Mouse (Mus musculus) MEL-GATA-1-ER (cell line): ENCODE measurements around the gene Ulk4.
"Not testable (repeated sequence)": the region's sequence is repeated elsewhere in the genome, so short reads cannot be mapped to it uniquely, and the experiment has no call there.

ENCODE experiments used
- DNase-seq: peaks from one replicate; pipeline ENCODE4 v3.0.0-alpha.2; 2012; ENCODE audit warnings: low read depth; ENCODE audit errors: extremely low read depth

Ulk4 gene

DNA sequence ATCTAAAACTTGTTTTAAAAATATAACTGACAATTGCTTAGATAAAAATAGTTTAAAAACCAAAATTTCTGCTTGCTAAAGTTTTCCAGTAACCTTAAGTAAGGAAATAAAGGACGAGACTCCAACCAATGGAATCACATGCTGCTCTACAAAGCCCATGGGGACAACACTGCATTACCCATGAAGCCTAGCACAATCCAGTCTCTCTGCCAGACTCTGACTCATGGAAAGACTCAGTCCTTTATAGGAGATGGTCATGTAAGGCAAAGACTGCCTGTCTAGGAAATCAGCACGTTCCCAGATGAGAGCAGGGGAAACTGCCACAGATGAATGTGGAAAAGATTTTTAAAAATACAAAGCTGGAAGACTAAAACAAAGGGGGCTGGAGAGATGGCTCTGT lies 23.0 kb downstream of the Ulk4 start:
- DNase-seq: no peak

DNA sequence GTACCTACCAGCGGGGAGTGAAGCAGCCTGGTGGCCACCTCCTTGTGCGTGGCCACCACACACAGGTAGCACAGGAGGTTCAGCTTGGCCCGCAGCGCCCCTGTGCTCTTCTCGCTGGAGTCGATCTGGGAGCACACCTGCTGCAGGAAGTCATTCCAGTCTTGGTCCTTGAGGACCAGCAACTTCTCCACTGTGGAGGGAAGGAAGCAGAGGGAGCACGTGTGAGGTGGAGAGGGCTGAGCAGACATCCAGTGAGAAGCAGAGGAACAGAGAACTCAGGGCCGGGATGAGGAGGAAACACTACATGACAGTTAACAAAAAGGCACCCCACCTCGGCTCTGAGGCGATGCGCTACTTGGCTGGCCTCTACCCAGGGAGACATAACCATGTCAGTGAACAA lies 26.1 kb downstream of the Ulk4 start:
- no peak for DNase-seq

DNA sequence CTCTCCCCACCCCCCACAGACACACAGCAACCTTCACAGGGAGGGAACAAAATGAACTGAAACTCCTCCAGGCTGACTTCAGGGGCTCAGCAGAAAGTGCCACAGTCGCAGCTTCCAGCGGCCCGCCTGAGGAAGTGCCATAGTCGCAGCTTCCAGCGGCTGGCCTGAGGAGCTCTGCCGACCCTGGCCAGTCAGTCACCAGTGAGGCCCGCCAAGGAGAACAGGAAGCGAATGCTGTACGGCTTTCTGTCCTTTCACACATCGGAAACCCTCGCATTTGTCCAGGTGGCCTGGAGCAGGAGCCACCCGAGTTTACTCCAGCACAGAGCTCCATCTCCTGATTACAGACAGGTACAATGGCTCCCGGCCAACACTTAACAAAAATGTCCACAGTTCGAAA lies 27.2 kb downstream of the Ulk4 start:
- DNase-seq: no peak

DNA sequence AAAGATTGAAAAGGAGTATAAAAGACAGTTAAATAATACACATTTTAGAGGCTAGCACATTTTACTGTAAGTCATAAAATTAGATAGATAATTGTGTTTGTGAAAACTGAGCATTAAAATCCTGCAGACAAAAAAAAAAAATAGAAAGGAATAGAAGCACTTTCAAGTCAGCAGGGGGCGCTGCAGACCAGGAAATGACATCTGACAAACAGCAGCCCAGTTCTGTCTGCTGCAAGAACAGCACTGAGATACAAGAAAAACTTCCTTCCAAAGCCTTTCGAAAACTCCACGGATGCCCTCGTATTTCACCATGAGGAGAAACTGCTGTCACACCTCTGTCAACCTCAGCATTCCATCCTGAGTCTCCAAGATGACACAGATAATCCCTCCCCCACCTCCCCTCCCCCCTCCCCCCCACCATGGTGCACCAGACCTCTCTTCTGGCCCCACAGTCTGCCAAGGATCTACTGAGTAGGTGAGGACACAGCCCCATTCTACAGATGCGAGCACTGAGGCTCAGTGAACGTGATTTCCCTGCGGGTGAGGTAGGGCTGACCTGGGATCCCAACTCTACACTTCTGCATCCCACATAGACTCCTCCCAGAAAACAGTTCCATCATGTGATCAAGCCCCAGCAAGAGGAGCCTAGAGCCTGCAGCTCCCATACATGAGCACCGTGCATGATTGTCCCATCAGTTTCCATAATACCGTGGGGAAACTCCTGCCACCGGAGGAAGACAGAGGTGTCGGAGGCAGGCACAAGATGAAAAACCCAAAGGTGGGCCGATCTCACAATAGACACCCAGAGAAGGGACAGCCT lies 28.8 kb downstream of the Ulk4 start:
- DNase-seq: peak; percentile 53

DNA sequence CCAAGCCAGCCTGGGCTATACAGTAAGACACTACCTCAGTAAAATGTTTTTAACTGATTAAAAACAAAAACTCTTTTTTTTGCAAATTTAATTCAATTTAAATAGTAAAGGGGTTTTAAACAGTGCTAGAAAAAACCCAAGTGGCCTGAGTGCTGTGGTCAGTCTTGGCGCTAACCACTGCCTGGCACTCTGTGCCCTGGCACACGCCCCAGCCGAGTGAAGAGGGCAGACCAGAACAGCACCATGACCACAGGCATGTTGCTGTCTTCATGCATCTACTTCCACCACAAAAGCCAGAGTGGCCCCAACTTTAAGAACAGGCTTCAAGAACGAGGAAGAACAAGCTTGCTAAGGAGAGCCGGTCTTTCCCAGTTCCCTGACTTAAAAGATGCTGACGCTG lies 29.9 kb downstream of the Ulk4 start:
- DNase-seq: no peak

DNA sequence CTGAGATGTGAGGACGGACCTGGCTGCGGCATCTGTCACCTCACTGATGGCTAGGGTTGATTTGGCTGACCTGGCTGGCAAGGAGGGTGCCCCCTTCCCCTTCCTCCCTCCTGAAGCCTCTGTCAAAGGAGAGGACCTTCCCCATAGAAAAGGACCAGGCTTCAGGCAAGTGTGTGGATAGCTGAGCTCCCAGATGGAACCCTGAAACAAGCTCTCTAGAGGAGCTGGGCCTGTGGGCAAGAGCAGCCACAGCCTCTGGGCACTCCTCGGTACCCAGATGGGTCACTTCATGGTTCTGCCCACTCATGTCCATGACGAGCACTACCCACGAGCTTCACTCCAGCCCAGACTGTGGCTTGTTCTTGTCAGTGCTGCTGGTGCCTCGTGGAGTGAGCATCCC lies 34.7 kb downstream of the Ulk4 start:
- DNase-seq: no peak

DNA sequence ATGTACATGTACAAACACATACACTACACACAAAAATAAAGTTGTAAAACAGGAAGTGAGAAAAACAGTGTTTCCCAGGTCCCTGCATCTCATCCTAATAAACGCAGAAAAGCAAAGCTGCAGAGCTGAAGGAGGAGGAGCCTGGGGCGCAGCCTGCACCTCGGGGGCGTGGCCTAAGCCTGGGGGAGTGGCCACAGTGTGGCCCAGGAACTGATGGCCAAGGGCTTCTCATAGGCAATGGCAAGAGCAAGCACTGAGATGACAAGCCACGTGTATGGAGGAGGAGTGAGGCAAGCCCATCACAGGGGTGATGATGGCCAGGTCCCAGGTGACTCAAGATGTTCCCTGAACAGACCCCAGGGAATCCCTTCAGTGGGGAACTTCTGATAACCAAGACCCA lies 35.2 kb downstream of the Ulk4 start:
- peak; percentile 10 for DNase-seq

DNA sequence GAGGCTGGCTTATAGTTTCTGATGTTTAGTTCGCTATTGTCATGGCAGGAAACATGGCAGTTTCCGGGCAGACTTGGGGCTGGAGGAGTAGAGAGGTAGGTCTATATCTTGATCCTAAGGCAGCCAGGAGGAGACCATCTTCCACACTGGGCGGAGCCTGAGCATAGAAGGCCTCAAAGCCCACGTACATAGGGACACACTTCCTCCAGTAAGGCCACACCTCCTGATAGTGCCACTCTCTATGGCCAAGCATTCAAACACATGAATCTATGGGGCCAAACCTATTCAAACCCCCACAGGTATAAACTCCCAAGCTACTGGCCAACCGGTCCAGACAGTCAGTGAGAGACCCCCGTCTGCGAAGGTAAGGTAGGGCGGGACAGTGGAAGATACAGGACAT lies 35.6 kb downstream of the Ulk4 start:
- peak; percentile 15 for DNase-seq

DNA sequence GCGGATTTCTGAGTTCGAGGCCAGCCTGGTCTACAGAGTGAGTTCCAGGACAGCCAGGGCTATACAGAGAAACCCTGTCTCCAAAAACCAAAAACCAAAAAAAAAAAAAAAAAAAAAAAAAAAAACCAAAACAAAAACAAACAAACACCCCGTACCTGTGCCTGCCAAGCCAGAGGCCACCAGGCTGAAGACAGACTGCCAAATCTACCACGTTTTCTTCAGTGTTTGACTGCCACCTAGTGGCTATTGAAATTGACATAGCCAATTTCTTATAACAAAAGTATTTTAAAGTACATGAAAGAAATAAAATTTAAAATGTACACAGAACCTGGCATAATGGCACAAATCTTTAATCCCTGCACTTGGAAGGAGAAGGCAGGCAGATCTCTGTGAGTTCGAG lies 36.8 kb downstream of the Ulk4 start:
- DNase-seq: peak; percentile 44

DNA sequence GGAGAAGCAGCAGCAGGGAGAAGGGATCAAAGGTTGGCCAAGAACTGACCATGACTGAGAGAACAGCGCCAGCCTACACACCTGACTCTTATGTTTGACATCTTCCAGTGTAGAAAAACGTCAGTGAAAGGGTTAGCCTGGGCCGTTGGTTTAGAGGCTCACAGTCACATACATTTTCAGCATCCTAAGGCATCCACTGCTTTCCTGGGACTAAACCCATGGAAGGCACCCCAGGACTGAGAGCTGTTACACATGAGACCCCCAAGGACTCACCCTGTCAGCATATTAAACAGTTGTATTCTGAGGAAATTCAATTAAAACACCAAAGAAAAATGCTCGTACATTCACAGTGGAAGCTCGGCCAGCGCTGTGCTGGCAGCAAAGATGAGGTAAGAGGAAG lies 37.4 kb downstream of the Ulk4 start:
- no peak for DNase-seq

DNA sequence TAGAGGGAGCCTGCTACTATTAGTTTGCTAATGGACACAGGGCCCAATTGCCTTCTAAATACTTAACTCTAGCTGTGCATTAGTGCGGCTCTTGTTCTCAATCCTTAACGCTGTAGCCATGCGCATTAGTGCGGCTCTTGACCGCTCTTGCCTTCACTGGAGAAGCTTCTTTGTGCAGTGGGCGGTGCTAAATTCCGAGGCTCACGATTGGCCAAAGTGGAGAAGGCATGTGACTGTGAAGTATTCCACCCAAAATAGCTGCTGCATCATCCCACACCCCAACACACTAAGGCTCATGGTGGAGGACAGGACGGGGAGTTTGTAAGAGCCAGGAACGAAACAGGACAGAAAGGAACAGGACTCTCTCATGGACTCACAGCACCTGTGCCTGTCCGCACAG lies 58.4 kb downstream of the Ulk4 start:
- DNase-seq: no peak

DNA sequence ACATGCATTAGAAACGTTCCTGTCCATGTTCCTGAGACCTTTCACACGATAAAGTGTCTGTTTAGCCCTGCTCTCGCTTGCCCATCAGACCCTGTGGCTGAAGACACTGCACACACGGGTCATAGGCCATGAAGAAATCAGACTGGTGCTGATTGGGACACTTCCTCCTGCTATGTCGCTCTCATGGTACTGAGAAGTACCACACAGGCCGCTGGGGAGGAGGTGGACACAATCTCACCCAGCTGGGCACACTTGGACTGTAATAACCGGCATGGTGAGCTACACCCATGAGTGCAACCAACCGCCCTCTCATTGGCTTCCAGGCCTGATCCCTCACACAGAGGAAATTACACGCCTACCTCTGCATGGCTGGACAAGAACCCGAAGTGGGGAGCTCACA lies 58.8 kb downstream of the Ulk4 start:
- no peak for DNase-seq

DNA sequence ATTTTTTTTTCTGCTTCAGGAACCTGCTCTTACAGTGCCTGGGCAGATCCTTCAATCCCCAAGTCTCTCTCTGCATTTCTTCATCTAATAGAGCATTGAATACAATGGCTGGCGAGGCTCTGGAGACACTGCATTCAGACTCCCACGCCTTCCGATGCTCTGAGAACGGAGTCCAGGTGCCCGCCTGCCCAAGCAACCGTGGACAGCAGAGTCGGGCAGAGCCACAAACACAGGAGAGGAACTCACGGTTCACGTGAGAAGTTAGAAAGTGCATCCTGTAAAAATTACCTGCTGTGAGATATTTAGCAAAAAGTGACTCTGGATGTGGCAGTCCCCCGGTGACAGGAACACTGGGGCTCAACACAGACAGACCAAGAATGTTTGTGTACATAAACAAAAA lies 59.3 kb downstream of the Ulk4 start:
- DNase-seq: no peak

DNA sequence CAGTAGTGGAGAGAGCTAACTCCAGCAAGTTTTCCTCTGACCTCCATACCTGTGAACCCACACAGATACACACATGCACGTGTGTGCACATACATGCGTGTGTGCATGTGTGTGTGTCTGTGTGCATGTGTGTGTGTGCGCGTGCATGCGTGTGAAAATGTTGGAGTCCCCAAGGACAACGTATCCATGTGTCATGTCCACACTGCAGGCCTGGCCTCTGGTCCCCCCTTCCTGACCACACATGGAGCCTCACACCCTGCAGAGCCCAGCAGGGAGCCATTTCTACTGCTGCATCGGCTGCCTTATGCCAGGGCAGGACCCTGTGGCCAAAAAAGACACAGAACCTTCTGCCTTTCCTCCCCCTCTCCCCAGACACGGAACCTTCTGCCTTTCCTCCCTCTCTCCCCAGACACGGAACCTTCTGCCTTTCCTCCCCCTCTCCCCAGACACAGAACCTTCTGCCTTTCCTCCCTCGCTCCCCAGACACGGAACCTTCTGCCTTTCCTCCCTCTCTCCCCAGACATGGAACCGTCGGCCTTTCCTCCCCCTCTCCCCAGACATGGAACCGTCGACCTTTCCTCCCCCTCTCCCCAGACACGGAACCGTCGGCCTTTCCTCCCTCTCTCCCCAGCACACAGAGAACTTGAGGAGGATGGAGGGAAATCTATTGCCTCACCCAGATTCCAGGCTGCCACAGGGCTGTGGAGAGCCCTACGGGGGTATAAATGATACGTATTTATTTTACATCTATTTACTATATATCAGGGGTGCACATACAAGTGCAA lies 60.3 kb downstream of the Ulk4 start:
- no peak for DNase-seq

DNA sequence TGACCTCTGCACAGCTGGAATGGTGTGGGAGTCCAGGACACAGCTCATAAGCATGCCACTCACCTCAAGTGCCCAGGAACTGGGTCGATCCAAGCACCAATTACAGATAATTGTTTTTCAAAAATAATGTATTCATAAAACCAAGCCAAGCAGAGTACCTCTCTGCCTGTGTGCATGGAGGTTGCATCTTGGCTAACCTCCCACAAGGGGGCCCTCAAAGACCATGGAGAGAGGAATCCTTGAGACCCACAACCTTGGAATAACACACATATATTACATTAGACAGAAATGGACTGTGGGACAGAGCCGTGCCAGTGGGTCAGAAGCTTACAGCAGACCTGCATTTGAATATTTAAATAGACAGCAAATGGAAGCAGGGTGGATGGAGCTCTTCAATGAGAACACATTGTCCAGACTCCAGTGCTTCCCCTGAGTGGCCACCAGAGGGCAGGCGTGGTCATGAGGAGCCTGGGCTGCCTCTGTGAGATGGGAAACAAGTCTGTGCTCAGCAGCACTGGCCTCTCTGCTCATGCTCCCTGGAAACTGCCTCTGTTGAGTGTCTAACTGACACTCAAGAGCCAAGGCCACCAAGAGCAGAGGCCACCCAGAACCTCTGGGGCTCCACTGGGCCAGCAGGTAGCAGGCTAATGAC lies 61.5 kb downstream of the Ulk4 start:
- DNase-seq: peak; percentile 33

DNA sequence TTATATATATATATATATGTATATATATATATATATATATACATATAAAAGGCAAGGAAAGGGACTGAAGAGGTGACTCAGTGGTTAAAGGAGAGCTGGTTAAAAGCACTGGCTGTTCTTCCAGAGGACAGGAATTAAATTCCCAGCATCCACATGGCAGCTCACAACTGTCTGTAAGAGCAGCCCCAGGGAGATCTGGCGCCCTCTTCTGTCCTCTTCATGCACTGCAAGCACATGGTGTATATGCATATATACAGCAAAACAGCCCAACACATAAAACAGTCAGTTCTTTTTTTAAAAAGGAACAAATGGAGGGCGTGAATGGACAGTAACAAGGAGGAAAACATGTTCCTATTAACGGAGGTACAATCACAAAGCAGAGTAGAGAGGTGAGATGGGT lies 64.7 kb downstream of the Ulk4 start:
- DNase-seq: peak; percentile 12

DNA sequence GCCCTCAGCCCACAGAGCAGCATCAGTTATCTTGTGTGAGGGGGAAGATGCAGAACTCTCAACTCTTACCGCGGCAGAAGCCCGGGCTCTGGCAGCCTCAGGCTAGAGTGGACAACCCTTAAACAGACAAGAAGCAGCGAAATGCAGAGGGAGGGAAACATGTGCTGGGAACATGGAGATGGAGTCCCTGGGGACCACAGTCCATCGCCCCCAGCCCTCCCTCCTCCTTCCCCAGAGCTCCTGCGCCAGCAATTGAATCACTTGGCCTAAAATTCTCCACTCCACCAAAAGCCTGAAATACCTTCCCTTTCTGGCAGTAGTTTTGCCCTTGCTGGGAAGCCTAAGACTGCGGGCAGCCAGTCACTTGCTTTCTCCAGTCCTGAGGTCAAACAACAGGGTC lies 72.0 kb downstream of the Ulk4 start:
- DNase-seq: no peak

DNA sequence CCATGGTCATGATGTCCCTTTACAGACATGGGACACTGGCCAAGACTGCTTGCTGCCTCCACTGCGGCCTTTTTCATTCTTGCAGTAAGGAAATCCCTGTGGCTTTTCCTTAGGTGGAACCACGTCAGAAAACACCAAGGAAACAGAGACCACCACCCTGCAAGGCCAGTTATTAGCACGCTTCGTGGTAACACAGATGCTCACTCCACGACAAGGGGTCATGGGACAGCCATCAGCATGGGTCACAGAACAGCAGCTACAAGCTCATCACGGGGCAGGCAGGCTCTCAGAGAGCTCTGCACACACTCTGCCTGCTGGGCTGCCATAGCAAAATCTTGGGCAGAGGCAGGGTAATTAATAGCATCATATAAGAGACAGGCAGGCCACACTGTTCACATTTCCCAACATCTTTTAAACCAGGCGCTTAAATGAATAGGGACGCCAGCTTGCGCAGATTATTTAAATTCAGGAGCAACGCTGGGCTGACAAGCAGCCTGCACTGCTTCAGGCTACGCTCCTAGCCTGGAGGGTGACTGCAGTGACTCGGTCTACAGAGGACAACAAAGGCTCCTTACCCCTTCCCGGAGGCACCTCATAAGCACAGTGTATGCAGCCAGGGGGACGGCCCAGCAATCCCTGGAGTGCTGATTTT lies 72.7 kb downstream of the Ulk4 start:
- no peak for DNase-seq

DNA sequence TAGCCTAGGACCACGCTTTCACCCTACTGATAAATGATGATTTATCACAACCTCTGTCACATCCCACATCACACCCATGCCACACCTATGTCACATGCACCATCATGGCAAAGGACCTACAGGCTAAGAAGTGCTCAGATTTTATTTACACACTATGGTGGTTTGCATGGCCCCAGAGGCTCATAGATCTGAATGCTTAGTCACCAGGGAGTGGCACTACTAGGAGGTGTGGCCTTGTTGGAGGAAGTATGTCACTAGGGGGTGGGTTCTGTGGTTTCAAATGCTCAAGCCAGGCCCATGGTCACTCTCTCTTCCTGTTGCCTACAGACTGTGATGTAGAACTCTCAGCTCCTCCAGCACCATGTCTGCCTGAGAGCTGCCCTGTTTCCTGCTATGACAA lies 73.3 kb downstream of the Ulk4 start:
- DNase-seq: no peak

DNA sequence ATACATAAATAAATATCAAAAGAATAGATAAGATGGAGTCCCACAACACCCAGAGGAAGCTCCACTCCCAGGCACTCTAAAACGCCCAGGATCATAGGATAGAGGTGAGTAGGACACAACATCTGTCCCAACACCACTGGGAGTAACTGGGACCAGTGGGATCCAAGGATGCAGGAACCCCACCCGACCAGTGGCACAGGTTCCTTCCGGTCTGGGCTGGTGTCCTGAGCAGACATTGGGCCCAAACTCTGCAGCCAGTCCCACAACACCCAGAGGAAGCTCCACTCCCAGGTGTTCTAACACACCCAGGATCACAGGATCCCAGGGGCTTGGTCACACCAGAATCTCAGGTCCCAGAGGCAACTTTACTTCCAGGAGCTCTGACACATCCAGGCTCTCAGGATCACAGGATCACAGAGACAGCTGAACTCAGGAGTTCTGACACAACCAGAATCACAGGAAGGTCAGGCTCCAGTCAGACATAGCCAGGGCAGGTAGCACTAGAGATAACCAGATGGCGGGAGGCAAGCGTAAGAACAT lies 77.8 kb downstream of the Ulk4 start:
- not testable (repeated sequence) for DNase-seq

DNA sequence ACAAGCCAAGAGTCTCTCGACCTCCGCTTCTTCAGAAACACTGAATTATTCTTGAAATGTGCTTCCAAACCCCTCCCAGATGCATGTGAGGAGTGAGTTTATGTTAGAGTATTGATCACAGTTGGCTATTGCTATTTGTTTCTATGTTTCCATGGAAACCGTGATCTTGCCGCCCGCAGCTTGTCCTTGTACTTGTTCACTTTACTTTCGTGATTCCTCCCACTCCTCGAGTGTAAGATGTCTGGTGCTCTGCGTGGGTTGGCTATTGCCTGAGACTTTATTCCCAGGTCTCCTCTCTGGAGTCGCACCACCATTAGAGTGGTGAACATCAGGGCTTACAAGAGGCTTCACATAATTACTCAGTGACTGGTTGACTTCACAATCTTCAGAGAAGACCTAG lies 80.5 kb downstream of the Ulk4 start:
- no peak for DNase-seq

DNA sequence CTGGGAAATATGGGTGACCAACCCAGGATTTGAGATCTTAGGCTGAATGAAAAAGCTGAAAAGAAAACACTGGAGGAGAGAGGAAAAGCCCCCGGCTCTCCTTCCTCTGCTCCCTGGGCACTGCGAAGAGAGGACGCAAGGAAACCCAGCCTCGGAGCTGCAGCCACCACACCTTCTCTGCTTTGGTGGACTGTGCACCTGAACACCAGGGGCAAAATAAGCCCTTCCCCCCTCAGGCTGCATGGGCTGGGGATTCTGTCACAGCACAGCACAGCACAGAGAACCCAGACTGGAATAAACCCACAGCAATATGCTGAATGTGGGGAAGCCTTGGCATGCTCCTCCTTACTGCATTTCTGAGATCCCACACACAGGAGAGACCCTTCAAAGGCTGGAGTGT lies 81.9 kb downstream of the Ulk4 start:
- DNase-seq: no peak
